Mouse (Mus musculus): Measurements from ENCODE around the gene Lgi2. TPM values are rescaled to one million over a fixed set of nuclear protein-coding genes. Genes with fewer than 3 reads are reported as not detected.

The Lgi2 gene
- polyA plus RNA-seq, 1 experiment from 2014 or later, result 1.4 TPM

DNA sequence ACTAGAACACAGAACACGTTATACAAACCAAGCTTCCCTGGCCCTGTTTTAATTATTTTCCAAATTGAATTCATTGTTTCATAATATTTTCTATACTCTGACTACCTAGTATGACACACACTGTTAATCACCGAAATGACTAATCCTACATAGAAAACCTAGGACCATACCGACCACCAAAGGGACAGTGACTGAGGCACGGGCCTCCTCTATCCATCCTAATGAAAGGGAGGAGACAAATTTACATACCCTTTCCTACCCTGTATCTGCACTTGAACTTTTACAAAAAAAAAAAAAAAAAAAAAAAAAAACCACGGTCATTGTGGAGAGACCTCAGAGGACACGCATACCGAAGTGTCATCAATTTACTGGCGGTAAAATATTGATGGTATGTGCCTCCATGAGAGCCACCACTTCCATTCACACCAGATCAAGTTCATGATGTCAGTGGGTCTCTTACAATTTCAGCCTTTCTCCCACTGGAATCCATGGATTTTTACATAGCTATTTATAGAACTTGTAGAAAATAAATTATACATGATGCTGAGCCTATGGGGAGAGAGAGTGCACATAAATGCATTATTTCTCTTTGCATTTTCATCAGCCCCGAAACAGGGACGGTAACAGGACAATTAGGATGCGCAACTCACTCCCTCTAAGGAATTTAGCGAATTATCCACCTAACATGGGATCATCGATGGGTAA, 15.5 kb downstream of the Lgi2 start:
- ATAC-seq, result peak; percentile 32; the same call in 1 of the 2 replicates
- no peak overlapping the region for H3K4me2 ChIP-seq (ENCODE audit: low read length)
- no peak overlapping the region for H3K27ac ChIP-seq (ENCODE audit: low read depth, low read length)
- no peaks in the 10 kb centered on the region for H3K4me1 ChIP-seq (ENCODE audit: control insufficient read depth, insufficient read depth, low read length)
- WGBS, result 85% methylated on average over 13 of the region's 13 CpGs
- no peak overlapping the region for H3K4me3 ChIP-seq (ENCODE audit: low read depth, low read length)
- H3K9ac ChIP-seq (ENCODE audit: low read length), result no peak overlapping the region
- no peaks in the 10 kb centered on the region for H3K27me3 ChIP-seq (replicated peaks; ENCODE audit: control insufficient read depth, insufficient read depth, low read length)
- no peaks in the 10 kb centered on the region for H3K36me3 ChIP-seq (ENCODE audit: control insufficient read depth, insufficient read depth, low read length)
- DNase-seq (ENCODE audit: low spot score), result no peak
- H3K9me3 ChIP-seq (replicated peaks; ENCODE audit: control insufficient read depth, low read length), result no peaks in the 10 kb centered on the region

DNA sequence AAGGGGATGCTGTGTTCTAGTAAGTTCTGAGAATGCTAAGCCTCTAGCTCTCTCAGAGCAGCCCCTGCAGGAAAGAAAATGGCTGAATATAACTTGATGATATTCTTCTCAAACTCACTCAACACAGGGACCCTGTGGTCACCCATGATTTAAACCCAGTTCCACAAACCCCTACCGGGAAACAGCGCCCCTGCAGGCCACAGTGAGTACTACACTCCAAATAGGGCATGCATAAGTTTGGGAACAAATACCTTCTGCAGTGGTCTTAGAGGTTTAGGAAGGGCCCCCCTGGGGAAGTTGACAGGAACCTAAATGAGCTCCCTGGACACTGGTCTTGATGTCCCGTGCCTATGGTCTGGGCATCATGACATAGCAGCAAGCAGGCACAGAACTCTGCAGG, 19.3 kb downstream of the Lgi2 start:
- ATAC-seq (no peak), DNase-seq (ENCODE audit: low spot score) (no peak)
- WGBS, result 46% methylated on average over 3 of the region's 3 CpGs

DNA sequence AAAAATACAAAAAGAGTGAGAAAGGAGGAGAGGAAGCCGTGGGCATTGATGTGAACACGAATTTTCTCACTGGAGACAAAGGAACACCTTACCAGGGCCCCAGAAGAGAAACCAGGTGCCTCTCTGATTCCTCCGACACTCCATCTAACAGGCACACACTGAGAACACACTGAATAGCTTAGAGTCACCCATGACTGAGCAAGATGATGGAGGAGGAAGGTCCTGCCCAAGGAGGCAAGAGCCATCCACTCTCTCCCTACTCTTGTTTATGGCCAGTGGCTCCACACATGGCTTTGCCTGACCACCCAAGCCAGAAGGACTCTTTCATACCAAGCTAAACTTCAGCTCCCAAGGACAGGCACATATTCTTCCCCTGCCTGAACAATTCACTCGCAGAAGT, 22.5 kb downstream of the Lgi2 start:
- H3K36me3 ChIP-seq (ENCODE audit: control insufficient read depth, insufficient read depth, low read length), result no peaks in the 10 kb centered on the region
- DNase-seq (ENCODE audit: low spot score) (no peak), ATAC-seq (no peak)
- no peak overlapping the region for H3K27ac ChIP-seq (ENCODE audit: low read depth, low read length)
- no peak overlapping the region for H3K4me3 ChIP-seq (ENCODE audit: low read depth, low read length)
- WGBS, result 86% methylated on average over 4 of the region's 4 CpGs
- no peaks in the 10 kb centered on the region for H3K9me3 ChIP-seq (replicated peaks; ENCODE audit: control insufficient read depth, low read length)
- no peak overlapping the region for H3K4me2 ChIP-seq (ENCODE audit: low read length)
- no peaks in the 10 kb centered on the region for H3K27me3 ChIP-seq (replicated peaks; ENCODE audit: control insufficient read depth, insufficient read depth, low read length)
- no peak overlapping the region for H3K9ac ChIP-seq (ENCODE audit: low read length)
- no peaks in the 10 kb centered on the region for H3K4me1 ChIP-seq (ENCODE audit: control insufficient read depth, insufficient read depth, low read length)

More for the DNA sequence above, 19.3 kb downstream of the Lgi2 start:
- H3K36me3 ChIP-seq (ENCODE audit: control insufficient read depth, insufficient read depth, low read length), result no peaks in the 10 kb centered on the region
- no peaks in the 10 kb centered on the region for H3K9me3 ChIP-seq (replicated peaks; ENCODE audit: control insufficient read depth, low read length)
- H3K9ac ChIP-seq (ENCODE audit: low read length), result no peak overlapping the region
- H3K27me3 ChIP-seq (replicated peaks; ENCODE audit: control insufficient read depth, insufficient read depth, low read length), result no peaks in the 10 kb centered on the region
- H3K27ac ChIP-seq (ENCODE audit: low read depth, low read length), result no peak overlapping the region
- no peaks in the 10 kb centered on the region for H3K4me1 ChIP-seq (ENCODE audit: control insufficient read depth, insufficient read depth, low read length)
- H3K4me3 ChIP-seq (ENCODE audit: low read depth, low read length), result no peak overlapping the region
- no peak overlapping the region for H3K4me2 ChIP-seq (ENCODE audit: low read length)

DNA sequence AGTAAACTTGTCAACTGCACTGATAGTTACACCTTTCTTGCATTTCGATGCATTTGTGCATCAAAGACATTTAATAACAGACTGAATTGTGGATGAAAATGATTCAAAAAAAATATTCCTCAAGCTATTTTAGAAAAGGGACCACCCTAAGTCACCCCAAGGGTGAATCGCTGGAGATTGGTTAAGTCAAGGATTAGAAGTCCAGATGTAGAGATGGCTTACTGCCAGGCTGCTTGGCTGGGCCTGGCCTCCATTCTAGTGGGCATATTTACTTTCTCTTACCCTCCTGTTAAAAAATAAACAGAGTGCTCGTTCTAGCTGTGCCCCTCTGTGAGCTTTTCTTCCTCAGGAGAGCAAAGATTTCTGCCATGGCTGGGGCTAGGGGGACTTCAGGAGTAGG, 26.1 kb downstream of the Lgi2 start:
- DNase-seq (ENCODE audit: low spot score), result no peak
- 75% methylated on average over 3 of the region's 3 CpGs for WGBS
- no peak overlapping the region for H3K9ac ChIP-seq (ENCODE audit: low read length)
- no peaks in the 10 kb centered on the region for H3K36me3 ChIP-seq (ENCODE audit: control insufficient read depth, insufficient read depth, low read length)
- no peak overlapping the region for H3K4me3 ChIP-seq (ENCODE audit: low read depth, low read length)
- H3K4me2 ChIP-seq (ENCODE audit: low read length), result no peak overlapping the region
- H3K9me3 ChIP-seq (replicated peaks; ENCODE audit: control insufficient read depth, low read length), result no peaks in the 10 kb centered on the region
- H3K27me3 ChIP-seq (replicated peaks; ENCODE audit: control insufficient read depth, insufficient read depth, low read length), result no peaks in the 10 kb centered on the region
- 0 out of 2 replicates have a peak, but pooled peaks cover 3% of the 10 kb centered on the region for H3K4me1 ChIP-seq (ENCODE audit: control insufficient read depth, insufficient read depth, low read length)
- ATAC-seq, result no peak
- no peak overlapping the region for H3K27ac ChIP-seq (ENCODE audit: low read depth, low read length)

DNA sequence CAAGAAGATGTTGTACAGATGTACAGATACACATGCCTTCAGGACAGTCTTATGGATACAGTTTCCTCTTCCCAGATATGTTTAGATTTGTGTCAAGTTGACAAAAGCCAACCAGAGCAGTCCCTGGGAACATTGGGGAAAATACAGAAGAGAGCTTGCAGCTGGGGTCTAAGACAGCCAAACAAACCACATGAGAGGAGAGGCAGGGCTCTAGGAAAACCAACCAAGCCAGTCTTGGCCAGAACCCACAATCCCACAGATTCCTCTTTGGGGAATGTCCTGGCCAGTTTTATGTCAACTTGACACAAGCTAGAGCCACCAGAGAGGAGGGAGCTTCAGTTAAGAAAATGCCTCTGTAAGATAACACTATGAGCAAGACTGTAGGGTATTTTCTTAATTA, 26.8 kb downstream of the Lgi2 start:
- H3K27ac ChIP-seq (ENCODE audit: low read depth, low read length), result no peak overlapping the region
- H3K27me3 ChIP-seq (replicated peaks; ENCODE audit: control insufficient read depth, insufficient read depth, low read length), result no peaks in the 10 kb centered on the region
- H3K36me3 ChIP-seq (ENCODE audit: control insufficient read depth, insufficient read depth, low read length), result no peaks in the 10 kb centered on the region
- H3K9me3 ChIP-seq (replicated peaks; ENCODE audit: control insufficient read depth, low read length), result no peaks in the 10 kb centered on the region
- ATAC-seq, result no peak
- H3K4me2 ChIP-seq (ENCODE audit: low read length), result no peak overlapping the region
- no peak overlapping the region for H3K4me3 ChIP-seq (ENCODE audit: low read depth, low read length)
- H3K9ac ChIP-seq (ENCODE audit: low read length), result no peak overlapping the region
- DNase-seq (ENCODE audit: low spot score), result no peak
- H3K4me1 ChIP-seq (ENCODE audit: control insufficient read depth, insufficient read depth, low read length), result 0 out of 2 replicates have a peak, but pooled peaks cover 3% of the 10 kb centered on the region

DNA sequence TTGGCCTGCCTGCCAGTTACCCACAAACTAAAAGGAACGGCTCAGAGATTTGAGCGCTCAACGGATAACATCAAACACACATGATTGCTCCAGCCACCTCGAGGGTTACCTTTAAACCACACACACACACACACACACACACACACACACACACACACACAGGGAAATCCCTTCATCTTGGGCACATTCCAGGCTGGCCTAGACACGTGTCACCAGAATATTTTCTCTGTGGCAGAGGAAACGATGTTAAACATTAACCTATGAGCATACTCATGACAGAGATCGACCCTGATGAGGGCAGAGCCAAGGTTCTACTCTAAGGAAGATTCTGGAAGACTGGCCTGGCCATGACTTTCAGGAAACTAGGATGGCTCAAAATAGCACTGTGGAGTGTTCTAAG, 29.2 kb downstream of the Lgi2 start:
- H3K4me2 ChIP-seq (ENCODE audit: low read length), result no peak overlapping the region
- no peaks in the 10 kb centered on the region for H3K27me3 ChIP-seq (replicated peaks; ENCODE audit: control insufficient read depth, insufficient read depth, low read length)
- no peaks in the 10 kb centered on the region for H3K9me3 ChIP-seq (replicated peaks; ENCODE audit: control insufficient read depth, low read length)
- no peak overlapping the region for H3K9ac ChIP-seq (ENCODE audit: low read length)
- DNase-seq (ENCODE audit: low spot score) (no peak), ATAC-seq (no peak; the same call in 1 of the 2 replicates)
- WGBS, result 88% methylated on average over 7 of the region's 7 CpGs
- H3K36me3 ChIP-seq (ENCODE audit: control insufficient read depth, insufficient read depth, low read length), result no peaks in the 10 kb centered on the region
- H3K4me3 ChIP-seq (ENCODE audit: low read depth, low read length), result no peak overlapping the region
- H3K27ac ChIP-seq (ENCODE audit: low read depth, low read length), result no peak overlapping the region
- 0 out of 2 replicates have a peak, but pooled peaks cover 3% of the 10 kb centered on the region for H3K4me1 ChIP-seq (ENCODE audit: control insufficient read depth, insufficient read depth, low read length)

- no peaks in the 10 kb centered on the region for H3K36me3 ChIP-seq (ENCODE audit: control insufficient read depth, insufficient read depth, low read length)
- DNase-seq (ENCODE audit: low spot score), result no peak
- H3K9me3 ChIP-seq (replicated peaks; ENCODE audit: control insufficient read depth, low read length), result no peaks in the 10 kb centered on the region
- no peak overlapping the region for H3K4me3 ChIP-seq (ENCODE audit: low read depth, low read length)
- no peak overlapping the region for H3K4me2 ChIP-seq (ENCODE audit: low read length)
- H3K4me1 ChIP-seq (ENCODE audit: control insufficient read depth, insufficient read depth, low read length), result 0 out of 2 replicates have a peak, but pooled peaks cover 3% of the 10 kb centered on the region
- no peak overlapping the region for H3K27ac ChIP-seq (ENCODE audit: low read depth, low read length)
- no peaks in the 10 kb centered on the region for H3K27me3 ChIP-seq (replicated peaks; ENCODE audit: control insufficient read depth, insufficient read depth, low read length)
- peak; percentile 22; the same call in 1 of the 2 replicates for ATAC-seq
- 84% methylated on average over 14 of the region's 14 CpGs for WGBS
- no peak overlapping the region for H3K9ac ChIP-seq (ENCODE audit: low read length)
These were observed 31.3 kb downstream of the Lgi2 start for GRCm38 (mm10) chr5:52534798-52535590.

GRCm38 (mm10) chr5:52533705-52534104, 32.6 kb downstream of the Lgi2 start:
- Histone ChIP-seq H3K4me2 (ENCODE audit: low read length) (no peak overlapping the region), H3K36me3 (ENCODE audit: control insufficient read depth, insufficient read depth, low read length) (no peaks in the 10 kb centered on the region), H3K9ac (ENCODE audit: low read length) (no peak overlapping the region), H3K27ac (ENCODE audit: low read depth, low read length) (no peak overlapping the region), H3K4me3 (ENCODE audit: low read depth, low read length) (no peak overlapping the region), H3K4me1 (ENCODE audit: control insufficient read depth, insufficient read depth, low read length) (0 out of 2 replicates have a peak, but pooled peaks cover 3% of the 10 kb centered on the region), H3K27me3 (replicated peaks; ENCODE audit: control insufficient read depth, insufficient read depth, low read length) (no peaks in the 10 kb centered on the region), H3K9me3 (replicated peaks; ENCODE audit: control insufficient read depth, low read length) (no peaks in the 10 kb centered on the region)
- no peak for DNase-seq (ENCODE audit: low spot score)
- ATAC-seq, result no peak
- 83% methylated on average over 9 of the region's 9 CpGs for WGBS

DNA sequence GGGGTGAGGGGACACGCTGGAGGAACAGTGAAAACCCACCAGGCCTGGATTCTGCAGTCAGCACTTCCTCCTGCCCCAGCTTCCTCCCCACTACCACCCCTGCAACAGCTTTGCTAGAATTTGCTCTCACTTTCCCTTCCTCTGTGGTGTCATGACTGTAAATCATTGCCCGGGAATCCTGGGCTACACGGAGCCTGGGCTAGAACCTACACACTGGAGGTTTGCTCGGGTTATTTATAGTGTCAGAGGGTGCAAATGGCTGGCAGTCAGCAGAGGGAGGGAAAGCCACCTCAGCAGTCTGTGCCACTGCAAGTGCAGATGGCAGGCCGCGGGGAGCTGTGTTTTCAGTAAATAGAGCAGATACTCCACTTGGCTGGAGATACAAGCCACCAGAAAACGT, 37.7 kb downstream of the Lgi2 start:
- 66% methylated on average over 7 of the region's 7 CpGs for WGBS
- no peaks in the 10 kb centered on the region for H3K9me3 ChIP-seq (replicated peaks; ENCODE audit: control insufficient read depth, low read length)
- ATAC-seq, result no peak
- H3K4me2 ChIP-seq (ENCODE audit: low read length), result no peak overlapping the region
- no peaks in the 10 kb centered on the region for H3K27me3 ChIP-seq (replicated peaks; ENCODE audit: control insufficient read depth, insufficient read depth, low read length)
- DNase-seq (ENCODE audit: low spot score), result no peak
- H3K27ac ChIP-seq (ENCODE audit: low read depth, low read length), result no peak overlapping the region
- H3K9ac ChIP-seq (ENCODE audit: low read length), result no peak overlapping the region
- no peak overlapping the region for H3K4me3 ChIP-seq (ENCODE audit: low read depth, low read length)
- H3K4me1 ChIP-seq (ENCODE audit: control insufficient read depth, insufficient read depth, low read length), result no peaks in the 10 kb centered on the region
- no peaks in the 10 kb centered on the region for H3K36me3 ChIP-seq (ENCODE audit: control insufficient read depth, insufficient read depth, low read length)
